Mouse (Mus musculus): Measurements from ENCODE around the gene Map6d1. TPM values are rescaled to one million over a fixed set of nuclear protein-coding genes. Genes with fewer than 3 reads are reported as not detected.

The Map6d1 gene
- polyA plus RNA-seq, 1 experiment from 2014 or later = 0.74 TPM

Other genes with a start within 250 kb of the Map6d1 start
- gene Klhl24, start 143.8 kb downstream of the Map6d1 start, polyA plus RNA-seq (2015; fragmentation: Nextera tagmentation; extraction: Ambion mirVana) = 32.2 and 33.6 TPM in 2 replicates
- 36.0 and 37.6 TPM in 2 replicates for gene Yeats2, start 100.3 kb downstream of the Map6d1 start, polyA plus RNA-seq (2015; fragmentation: Nextera tagmentation; extraction: Ambion mirVana)
- 87.8 and 99.9 TPM in 2 replicates for gene Parl, start 61.0 kb upstream of the Map6d1 start, polyA plus RNA-seq (2015; fragmentation: Nextera tagmentation; extraction: Ambion mirVana)
- not detected in 2 replicates for gene Cyp2ab1, start 84.0 kb upstream of the Map6d1 start, polyA plus RNA-seq (2015; fragmentation: Nextera tagmentation; extraction: Ambion mirVana)
- gene Abcc5, start 185.0 kb upstream of the Map6d1 start, polyA plus RNA-seq (2015; fragmentation: Nextera tagmentation; extraction: Ambion mirVana) = 56.1 and 63.1 TPM in 2 replicates

Data from kidney, embryonic 15.5 days (tissue).